ENCODE assay signal across 20 mouse cellular contexts in the genomic region with DNA sequence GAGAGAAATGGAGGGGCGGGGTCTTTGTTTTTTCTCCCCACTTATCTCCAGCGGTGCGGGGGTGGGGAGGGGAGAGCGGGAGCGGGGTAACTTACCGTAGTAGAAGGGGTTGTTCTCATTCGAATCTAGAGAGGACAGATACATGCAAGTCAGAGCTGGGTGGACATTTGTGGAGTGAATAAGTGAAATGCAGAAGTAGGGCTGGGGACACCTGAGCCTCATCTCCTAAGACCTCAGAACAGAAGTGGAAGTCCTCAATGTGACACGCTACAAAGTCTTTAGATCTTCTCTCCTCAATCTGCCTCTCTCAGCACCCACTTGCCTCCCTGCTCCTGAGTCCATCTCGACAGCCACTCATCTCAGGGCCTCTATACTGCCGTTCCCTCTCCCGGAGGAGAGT. TPM values are rescaled to one million over a fixed set of nuclear protein-coding genes. Genes with fewer than 3 reads are reported as not detected.
"Had no signal": no experiment of that assay in that cellular context is flagged by ENCODE, and none has a peak within 500 bp of the region (broad histone marks: within the 10 kb centered on the region; RNA-seq: fewer than 3 reads in every experiment).

No protein-coding gene starts in this region.

- ATAC-seq: intestine, embryonic 16.5 days; lung, postnatal 0 days; midbrain, embryonic 13.5 days; midbrain, embryonic 16.5 days had no signal

- H3K36me3 ChIP-seq: limb, embryonic 10.5 days; limb, embryonic 13.5 days; midbrain, embryonic 10.5 days; midbrain, embryonic 13.5 days; neural tube, embryonic 13.5 days; stomach, embryonic 15.5 days had no signal

- H3K4me1 ChIP-seq: limb, embryonic 10.5 days; limb, embryonic 13.5 days; midbrain, embryonic 10.5 days; midbrain, embryonic 13.5 days; neural tube, embryonic 13.5 days; stomach, embryonic 15.5 days had no signal

- H3K9ac ChIP-seq: limb, embryonic 13.5 days; liver, embryonic 14.5 days; liver, postnatal 0 days; lung, embryonic 14.5 days; midbrain, embryonic 13.5 days; neural tube, embryonic 13.5 days; stomach, embryonic 15.5 days had no signal

- H3K27me3 ChIP-seq: megakaryocyte, embryonic 14.5 days; stomach, embryonic 15.5 days had no signal

- H3K4me2 ChIP-seq: limb, embryonic 13.5 days; lung, embryonic 14.5 days; midbrain, embryonic 13.5 days; neural tube, embryonic 13.5 days; stomach, embryonic 15.5 days had no signal

- H3K9me3 ChIP-seq: limb, embryonic 10.5 days; limb, embryonic 13.5 days; megakaryocyte, embryonic 14.5 days; midbrain, embryonic 13.5 days; neural tube, embryonic 13.5 days; stomach, embryonic 15.5 days had no signal

- H3K27ac ChIP-seq: limb, embryonic 10.5 days; limb, embryonic 13.5 days; liver, embryonic 14.5 days; midbrain, embryonic 10.5 days; midbrain, embryonic 13.5 days; neural tube, embryonic 13.5 days; stomach, embryonic 15.5 days had no signal

- H3K4me3 ChIP-seq: limb, embryonic 10.5 days; limb, embryonic 13.5 days; midbrain, embryonic 10.5 days; midbrain, embryonic 13.5 days; myocyte; neural tube, embryonic 13.5 days; stomach, embryonic 15.5 days had no signal

- DNase-seq: kidney, adult 18-20 months; kidney, adult 9 months; kidney, postnatal 14 days; layer of hippocampus, adult 9-11 months; lung, embryonic 14.5 days; retina, postnatal 1 day; right cerebral cortex, postnatal 25 days had no signal

RNA-seq across cellular contexts. Expression of gene Fxyd7, which starts 16.0 kb away (rescaled TPM):
- polyA plus RNA-seq: myocyte had no signal

RNA-seq across cellular contexts. Expression of gene Lgi4, which starts 23.9 kb away (rescaled TPM):
- polyA plus RNA-seq: liver, postnatal 0 days; myocyte had no signal

RNA-seq across cellular contexts. Expression of gene Fxyd3, which starts 41.2 kb away (rescaled TPM):
- polyA plus RNA-seq: midbrain, embryonic 16.5 days had no signal
